Mouse (Mus musculus) gastrocnemius, adult 2 months (tissue): Measurements from ENCODE around the gene Gm5089. TPM values are rescaled to one million over a fixed set of nuclear protein-coding genes. Genes with fewer than 3 reads are reported as not detected.

Experiments used
- DNase-seq: peaks from one replicate; pipeline ENCODE4 v3.0.0; 2022
- H3K27ac ChIP-seq: fragments of 200-600 bp; 2 replicates; pipeline ENCODE4 v1.8.1; 2022; ENCODE audit warnings: mild to moderate bottlenecking
- H3K4me3 ChIP-seq: fragments of 200-600 bp; 2 replicates; pipeline ENCODE4 v1.8.1; 2022; ENCODE audit warnings: mild to moderate bottlenecking, moderate library complexity
- CTCF ChIP-seq: fragments of 200-600 bp; IDR thresholded peaks from 2 replicates; pipeline ENCODE4 v1.8.1; 2022; ENCODE audit warnings: antibody characterized with exemption, mild to moderate bottlenecking, moderate library complexity
- intact Hi-C: fragments of 180-260 bp; cut with DNase I; formaldehyde crosslinking; loops from one replicate; pipeline ENCODE4 v1.15.1; 2025
- total RNA-seq, 2 experiments: library from RNA; stranded (reverse); gene quantifications; 2 replicates each; pipeline ENCODE4 v1.2.3; 2021

Gm5089 gene
- total RNA-seq, 2 experiments from 2014 or later: not detected

DNA sequence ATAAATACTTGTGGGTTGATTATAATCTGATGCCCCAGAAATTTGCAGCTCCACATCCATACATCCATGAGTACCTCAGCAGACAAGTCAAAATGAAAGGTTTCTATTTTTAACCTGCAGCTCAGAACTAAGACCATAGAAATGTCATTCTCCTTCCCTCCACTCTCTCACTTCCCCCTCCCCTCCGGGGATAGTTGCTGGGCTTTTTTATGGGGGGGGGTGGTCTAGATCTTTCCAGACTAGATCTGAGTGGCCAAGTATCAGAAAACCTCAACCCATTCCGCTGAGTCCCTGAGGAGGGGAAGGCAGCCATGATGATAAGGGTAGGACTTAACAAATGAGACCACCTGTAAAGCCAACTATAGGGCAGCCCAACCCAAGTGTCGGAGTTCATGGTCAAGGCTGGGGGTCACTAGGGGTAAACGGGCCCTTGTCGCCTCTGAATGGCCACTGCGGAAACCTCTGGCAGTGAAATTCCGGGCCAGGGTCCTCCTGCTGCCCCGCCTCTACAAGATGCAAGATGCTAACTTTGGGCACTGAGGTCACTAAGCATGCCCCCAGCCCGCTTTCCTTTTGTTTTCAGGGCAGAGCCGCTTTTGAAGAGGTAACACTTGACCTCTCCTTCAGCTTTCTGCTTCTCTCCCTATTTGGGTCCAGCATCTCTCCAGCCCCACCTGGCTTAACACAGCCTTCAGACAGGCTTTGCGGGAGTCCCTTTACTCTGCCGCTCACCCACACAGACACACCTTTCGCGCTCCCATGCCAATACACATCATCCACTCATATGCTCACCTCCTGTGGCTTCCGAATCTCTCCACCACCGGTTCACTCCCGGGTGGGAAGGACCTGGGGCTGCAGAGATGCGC is 32.9 kb upstream of the Gm5089 start:
- Histone ChIP-seq H3K27ac (no peak overlapping the region), H3K4me3 (no peak overlapping the region)
- DNase-seq: no peak
- intact Hi-C loops: no loop called here
- no peak for TF ChIP-seq CTCF

DNA sequence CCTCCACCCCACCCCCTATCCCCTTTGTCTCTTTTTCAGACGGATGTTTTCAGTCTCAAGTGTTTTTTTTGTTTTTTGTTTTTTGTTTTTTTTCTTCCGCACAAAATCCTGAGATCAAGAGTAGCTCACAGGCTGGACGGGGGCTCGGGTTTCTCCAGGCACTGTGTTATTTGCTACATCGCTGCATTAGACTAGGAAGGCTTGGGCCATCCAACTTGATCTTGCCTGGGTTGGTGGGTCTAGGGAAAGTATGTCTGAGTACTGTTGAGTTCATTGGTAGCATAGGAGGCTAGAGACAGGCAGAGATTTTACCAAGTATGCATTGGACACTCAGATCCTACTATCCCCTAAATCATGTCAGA is 32.1 kb upstream of the Gm5089 start:
- Histone ChIP-seq H3K27ac (no peak overlapping the region), H3K4me3 (no peak overlapping the region)
- intact Hi-C loops: no loop called here
- DNase-seq: no peak
- no peak for TF ChIP-seq CTCF

DNA sequence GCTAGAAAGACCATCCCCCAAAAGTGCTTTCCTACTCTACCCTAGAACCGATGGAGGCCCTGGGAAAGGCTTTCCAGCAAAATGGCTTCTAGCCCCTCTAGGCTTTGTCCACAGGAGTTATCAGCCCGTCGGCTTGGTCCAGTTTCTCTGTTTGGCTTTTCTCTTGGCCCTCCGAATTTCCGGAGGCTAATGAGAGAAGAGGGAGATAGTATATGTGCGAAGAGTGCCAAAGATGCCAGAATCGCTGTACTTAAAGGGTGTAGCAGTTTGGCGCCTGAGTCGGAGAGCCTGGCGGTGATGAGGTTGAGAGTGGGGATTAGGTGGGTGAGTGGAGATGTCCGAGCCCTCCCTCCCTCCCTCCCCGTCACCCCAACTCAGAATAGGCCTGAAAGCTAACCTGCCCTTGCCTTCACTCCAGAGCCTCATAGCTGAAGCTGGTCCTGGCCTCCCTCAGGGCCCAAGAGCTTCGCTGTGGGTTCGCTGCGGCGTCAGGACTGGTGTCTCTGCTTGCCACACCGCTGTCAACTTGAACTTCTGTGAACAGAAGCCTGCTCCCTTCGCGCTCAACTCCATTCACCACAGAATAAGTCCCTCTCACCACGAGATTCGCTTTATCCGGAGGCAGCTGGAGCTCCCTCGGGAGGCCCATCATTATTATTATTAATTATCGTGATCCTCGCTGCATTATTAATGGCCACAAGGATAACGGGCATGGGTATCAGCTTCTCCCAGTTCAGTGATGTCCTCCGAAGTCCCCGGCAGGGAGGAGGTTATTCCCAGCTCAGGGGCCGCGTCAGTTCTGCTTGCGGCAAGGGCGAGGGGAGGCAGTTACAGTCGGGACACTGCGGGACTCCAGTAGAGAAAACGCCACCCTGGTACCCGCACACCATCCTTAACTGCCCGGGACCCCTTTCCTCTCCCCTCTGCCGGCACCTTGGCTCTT is 31.4 kb upstream of the Gm5089 start:
- DNase-seq: no peak
- intact Hi-C loops: no loop called here
- Histone ChIP-seq H3K27ac (no peak overlapping the region), H3K4me3 (no peak overlapping the region)
- no peak for TF ChIP-seq CTCF

DNA sequence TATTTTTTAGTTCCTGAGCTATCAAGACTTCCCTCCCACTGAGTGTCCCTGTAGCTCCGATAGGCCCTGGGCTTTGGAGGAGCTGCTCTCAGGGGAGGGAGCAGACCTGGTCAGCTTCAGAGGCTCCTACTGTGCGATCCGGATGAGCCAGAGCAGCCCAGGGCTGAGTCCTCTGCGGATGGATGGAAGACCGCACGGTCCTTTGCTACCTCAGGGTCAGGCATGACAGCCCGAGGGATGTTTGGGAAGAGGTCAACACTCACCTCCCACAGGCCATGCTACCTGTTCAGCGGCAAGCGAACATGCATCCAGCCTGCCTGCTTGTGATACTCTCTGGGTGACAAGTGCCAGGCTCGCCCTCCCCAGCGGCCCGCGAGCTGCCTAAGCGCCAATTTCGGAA is 30.3 kb upstream of the Gm5089 start:
- no peak for TF ChIP-seq CTCF
- no peak overlapping the region for H3K4me3 ChIP-seq
- intact Hi-C loops: no loop called here
- DNase-seq: no peak
- H3K27ac ChIP-seq: no peak overlapping the region

DNA sequence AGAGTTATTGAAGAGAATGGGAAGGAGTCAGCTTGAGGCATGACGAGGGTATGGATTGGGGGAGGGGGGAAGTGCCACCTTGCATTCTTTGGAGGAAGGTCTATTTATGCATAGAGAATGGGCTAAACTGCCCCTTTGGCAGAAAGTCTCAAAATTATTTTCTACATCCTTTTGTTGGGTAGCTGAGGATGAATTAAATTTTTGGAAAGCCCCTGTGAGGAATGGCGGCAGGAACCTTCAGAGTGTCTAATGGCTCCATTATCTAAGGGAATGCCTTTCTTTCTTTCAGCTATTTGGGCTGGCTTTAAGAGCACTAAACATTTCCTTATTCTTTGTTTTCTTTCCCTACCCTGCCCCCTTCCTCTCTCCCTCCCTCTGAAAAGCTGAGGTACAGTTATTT is 29.4 kb upstream of the Gm5089 start:
- TF ChIP-seq CTCF: no peak
- no peak overlapping the region for H3K4me3 ChIP-seq
- intact Hi-C loops: no loop called here
- no peak overlapping the region for H3K27ac ChIP-seq
- DNase-seq: no peak

DNA sequence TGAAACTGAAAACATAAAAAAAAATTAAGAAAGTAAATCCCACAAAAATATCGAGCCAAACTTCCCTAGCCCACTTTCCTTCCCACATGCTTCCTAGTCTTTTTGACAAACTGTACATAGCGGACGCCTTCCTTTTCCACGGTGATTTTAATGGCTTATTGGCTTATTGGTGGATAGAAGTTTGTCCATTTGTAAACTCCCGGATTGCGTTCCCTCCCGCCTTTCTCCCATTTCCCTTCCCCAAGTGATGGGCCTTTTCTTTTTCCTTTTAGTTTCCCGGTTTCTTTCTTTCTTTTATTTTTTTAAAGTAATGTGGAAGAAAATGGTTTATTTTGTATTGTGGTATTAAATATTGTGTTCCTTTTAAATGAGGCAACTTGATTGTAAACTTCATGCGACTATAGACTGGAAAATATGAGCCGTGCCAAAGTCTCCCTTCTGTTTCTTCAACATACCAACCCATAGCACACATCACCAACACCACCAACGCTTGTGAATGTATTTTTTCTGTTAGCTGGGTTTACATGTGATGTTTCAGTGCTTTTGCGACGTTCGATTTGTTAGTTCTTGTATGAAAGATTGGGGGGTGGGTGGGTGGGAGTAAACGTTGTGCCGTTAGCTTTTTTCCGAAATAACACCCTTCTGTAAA is 28.7 kb upstream of the Gm5089 start:
- no peak overlapping the region for H3K4me3 ChIP-seq
- no peak overlapping the region for H3K27ac ChIP-seq
- TF ChIP-seq CTCF: no peak
- intact Hi-C loops: loop anchor here (10.0 kb wide), 1 partner anchor 255 kb away; no protein-coding TSS in a partner anchor
- DNase-seq: no peak

DNA sequence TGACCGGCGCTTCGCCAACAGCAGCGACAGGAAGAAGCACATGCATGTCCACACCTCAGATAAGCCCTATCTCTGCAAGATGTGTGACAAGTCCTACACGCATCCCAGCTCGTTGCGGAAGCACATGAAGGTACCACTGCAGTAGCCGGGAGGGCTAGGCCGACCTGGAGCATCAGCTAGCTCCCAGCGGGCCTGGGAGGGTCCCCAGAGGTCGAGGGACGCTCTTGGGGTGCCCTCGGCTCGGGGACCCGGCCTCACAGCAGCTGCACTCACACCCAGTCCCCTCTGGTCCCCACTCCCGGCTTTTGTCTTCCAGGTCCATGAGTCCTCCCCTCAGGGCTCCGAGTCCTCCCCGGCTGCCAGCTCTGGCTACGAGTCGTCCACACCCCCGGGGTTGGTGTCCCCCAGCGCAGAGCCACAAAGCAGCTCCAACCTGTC is 27.7 kb upstream of the Gm5089 start:
- intact Hi-C loops: loop anchor here (10.0 kb wide), 1 partner anchor 254 kb away; no protein-coding TSS in a partner anchor
- no peak for TF ChIP-seq CTCF
- Histone ChIP-seq H3K4me3 (no peak overlapping the region), H3K27ac (no peak overlapping the region)
- no peak for DNase-seq

DNA sequence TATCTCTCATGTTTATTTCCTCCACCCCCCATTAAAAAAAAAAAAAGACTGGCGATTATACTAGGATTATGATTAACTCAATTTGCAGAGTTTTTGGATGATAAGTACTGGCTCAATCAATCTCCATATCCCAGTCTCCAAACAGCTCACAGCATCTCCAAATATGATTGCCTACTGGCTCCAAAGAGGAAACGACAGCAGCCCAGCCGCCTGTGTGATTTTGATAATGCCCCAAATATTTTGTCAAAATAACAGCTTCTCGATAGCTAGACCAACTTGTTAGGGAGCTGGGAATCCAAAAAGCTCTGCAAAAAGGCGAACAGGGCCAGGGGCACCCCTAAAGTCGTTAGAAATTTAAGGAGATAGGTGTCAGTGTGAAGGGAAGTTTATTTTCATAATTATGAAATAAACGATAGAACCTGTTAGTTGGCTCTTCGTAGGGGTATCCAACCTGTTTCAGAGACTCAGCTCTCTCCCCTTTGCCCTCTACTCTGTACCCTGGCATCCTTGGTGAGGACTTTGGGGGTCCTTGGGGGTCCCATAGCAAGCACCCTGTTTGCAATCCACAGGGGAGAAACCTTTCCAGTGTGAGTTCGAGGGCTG is 27.2 kb upstream of the Gm5089 start:
- no peak for DNase-seq
- no peak for TF ChIP-seq CTCF
- intact Hi-C loops: loop anchor here (10.0 kb wide), 1 partner anchor 253 kb away; no protein-coding TSS in a partner anchor
- no peak overlapping the region for H3K4me3 ChIP-seq
- H3K27ac ChIP-seq: no peak overlapping the region

DNA sequence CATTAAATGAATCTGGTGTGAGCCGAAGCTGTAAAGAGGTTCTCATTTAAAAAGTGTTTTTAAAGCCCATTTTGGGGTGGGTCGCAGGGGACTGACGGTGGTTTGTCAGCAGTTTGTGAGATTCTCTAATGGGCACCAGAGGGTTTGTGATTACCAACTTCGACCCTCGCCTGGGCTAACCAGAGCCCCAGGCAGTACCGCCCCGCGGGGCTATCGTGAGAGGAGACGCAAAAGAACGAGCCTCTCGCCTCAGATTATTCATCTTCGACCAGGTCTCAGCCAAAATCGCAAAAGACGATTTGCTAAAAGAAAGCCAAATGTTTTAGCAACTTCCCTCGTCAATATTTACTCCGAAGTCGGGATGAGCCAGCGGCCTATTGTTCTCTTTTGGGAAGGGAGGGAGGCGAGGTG is 26.4 kb upstream of the Gm5089 start:
- H3K4me3 ChIP-seq: no peak overlapping the region
- no peak for TF ChIP-seq CTCF
- intact Hi-C loops: loop anchor here (10.0 kb wide), 1 partner anchor 252 kb away; no protein-coding TSS in a partner anchor
- H3K27ac ChIP-seq: no peak overlapping the region
- DNase-seq: no peak

DNA sequence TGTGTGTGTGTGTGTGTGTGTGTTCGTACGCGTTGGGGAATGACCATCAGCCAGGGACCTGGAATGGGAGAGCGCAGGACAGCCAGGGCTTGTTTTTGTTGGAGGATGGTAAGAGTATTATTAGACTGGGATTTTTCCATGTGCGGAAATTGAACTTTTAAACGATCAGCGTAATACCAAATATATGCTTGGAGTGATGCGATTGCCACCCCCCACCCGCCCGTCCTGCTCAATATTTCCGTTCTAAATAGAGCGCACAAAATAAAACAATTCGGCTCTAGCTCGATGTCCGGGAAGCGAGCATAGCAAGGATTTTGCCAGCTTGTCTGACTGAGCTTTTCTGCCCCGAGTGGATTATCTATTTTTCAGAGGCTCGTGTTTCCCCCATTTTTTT is 25.9 kb upstream of the Gm5089 start:
- DNase-seq: no peak
- Histone ChIP-seq H3K4me3 (no peak overlapping the region), H3K27ac (no peak overlapping the region)
- intact Hi-C loops: loop anchor here (10.0 kb wide), 1 partner anchor 252 kb away; no protein-coding TSS in a partner anchor
- no peak for TF ChIP-seq CTCF

DNA sequence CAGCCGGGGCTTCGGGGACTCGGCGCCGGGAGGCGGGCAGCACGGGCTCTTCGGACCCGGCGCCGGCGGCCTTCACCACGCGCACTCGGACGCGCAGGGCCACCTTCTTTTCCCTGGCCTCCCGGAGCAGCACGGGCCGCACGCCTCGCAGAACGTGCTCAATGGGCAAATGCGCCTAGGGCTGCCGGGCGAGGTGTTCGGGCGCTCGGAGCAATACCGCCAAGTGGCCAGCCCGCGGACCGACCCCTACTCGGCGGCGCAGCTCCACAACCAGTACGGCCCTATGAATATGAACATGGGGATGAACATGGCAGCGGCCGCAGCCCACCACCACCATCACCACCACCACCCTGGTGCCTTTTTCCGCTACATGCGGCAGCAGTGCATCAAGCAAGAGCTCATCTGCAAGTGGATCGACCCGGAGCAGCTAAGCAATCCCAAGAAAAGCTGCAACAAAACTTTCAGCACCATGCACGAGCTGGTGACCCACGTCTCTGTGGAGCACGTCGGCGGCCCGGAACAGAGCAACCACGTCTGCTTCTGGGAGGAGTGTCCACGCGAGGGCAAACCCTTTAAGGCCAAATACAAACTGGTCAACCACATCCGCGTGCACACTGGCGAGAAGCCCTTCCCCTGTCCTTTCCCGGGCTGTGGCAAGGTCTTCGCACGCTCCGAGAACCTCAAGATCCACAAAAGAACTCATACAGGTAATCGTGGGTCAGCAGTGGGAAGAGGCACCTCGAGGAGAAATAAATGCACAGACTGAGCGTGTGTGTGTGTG is 25.3 kb upstream of the Gm5089 start:
- peak overlapping the region; percentile 69 for H3K4me3 ChIP-seq
- TF ChIP-seq CTCF: no peak
- H3K27ac ChIP-seq: no peak overlapping the region
- intact Hi-C loops: loop anchor here (10.0 kb wide), 1 partner anchor 251 kb away; no protein-coding TSS in a partner anchor
- peak; percentile 38 for DNase-seq
